Mouse (Mus musculus) erythroblast, embryonic 14.5 days (primary cell): ENCODE measurements around the gene Tgfb1. TPM values are rescaled to one million over a fixed set of nuclear protein-coding genes. Genes with fewer than 3 reads are reported as not detected.
A peak's percentile ranks its signal among the peaks of the same experiment; 100 is the strongest.

Experiments used
- H3K27me3 ChIP-seq: 2 replicates; pipeline ENCODE4 v1.6.1; 2012; ENCODE audit warnings: inconsistent platforms; ENCODE audit not compliant: control insufficient read depth
- H3K36me3 ChIP-seq: 2 replicates; pipeline ENCODE4 v1.6.1; 2012; ENCODE audit warnings: mild to moderate bottlenecking, inconsistent platforms; ENCODE audit not compliant: control insufficient read depth
- H3K4me1 ChIP-seq: 2 replicates; pipeline ENCODE4 v1.6.1; 2012; ENCODE audit warnings: inconsistent platforms; ENCODE audit not compliant: control insufficient read depth
- H3K4me3 ChIP-seq: replicated peaks from 2 replicates; pipeline ENCODE3; 2012; ENCODE audit warnings: moderate library complexity, mild to moderate bottlenecking, inconsistent platforms
- H3K9me3 ChIP-seq: 2 replicates; pipeline ENCODE4 v1.6.1; 2012; ENCODE audit warnings: low read length, inconsistent platforms, mixed read lengths; ENCODE audit not compliant: control insufficient read depth
- GATA1 ChIP-seq: IDR thresholded peaks from 2 replicates; pipeline ENCODE4 v1.6.1; 2012; ENCODE audit warnings: low read length, inconsistent platforms, mixed read lengths
- TAL1 ChIP-seq: IDR thresholded peaks from 3 replicates; pipeline ENCODE4 v1.6.1; 2012; ENCODE audit warnings: low read length, inconsistent platforms, mixed read lengths
- polyA plus RNA-seq: library from polyadenylated mRNA; stranded (reverse); fragments of >175 nt; gene quantifications from 2 replicates; pipeline ENCODE4 v1.2.3, GENCODE M21; 2012

Tgfb1 gene
- polyA plus RNA-seq, 1 experiment = 23.6 TPM

DNA sequence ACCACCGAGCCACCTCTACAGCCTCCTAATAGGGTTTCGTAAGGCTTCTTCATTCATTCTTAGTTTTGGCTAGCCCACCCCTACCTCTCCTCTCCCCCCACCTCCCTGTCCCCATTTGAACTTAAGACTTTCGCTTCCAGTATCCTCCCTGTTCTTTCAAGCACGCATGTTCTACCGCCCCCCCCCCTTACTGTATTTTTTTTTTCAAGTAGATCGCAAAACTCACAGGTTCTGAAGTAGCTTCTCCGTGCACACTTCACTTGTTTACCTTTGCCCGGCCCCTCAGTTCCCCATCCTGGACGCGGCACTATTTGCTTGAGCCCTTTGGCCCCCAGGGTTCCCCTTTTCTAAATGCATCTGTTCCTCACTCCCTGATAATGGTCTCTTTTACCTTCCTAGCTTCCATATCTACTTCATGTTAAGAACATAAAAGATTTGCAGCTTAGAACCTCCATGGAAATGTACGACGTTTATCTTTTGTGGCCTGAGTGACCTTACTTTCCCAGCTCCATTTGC lies 34.5 kb upstream of the Tgfb1 start:
- H3K4me1 ChIP-seq = peaks cover 9% of the 10 kb centered on the region; the same call in 1 of the 2 replicates

GRCm38 (mm10) chr7:25655601-25656428 lies 31.0 kb upstream of the Tgfb1 start:
- Histone ChIP-seq H3K4me1 (peaks cover 31% of the 10 kb centered on the region), H3K4me3 (no peak overlapping the region), H3K36me3 (no peaks in the 10 kb centered on the region), H3K27me3 (no peaks in the 10 kb centered on the region), H3K9me3 (no peaks in the 10 kb centered on the region)
- TF ChIP-seq GATA1 (no peak), TAL1 (no peak)

More for the DNA sequence above, 34.5 kb upstream of the Tgfb1 start:
- H3K27me3 ChIP-seq = no peaks in the 10 kb centered on the region
- no peaks in the 10 kb centered on the region for H3K36me3 ChIP-seq
- no peak for TF ChIP-seq TAL1
- no peak for TF ChIP-seq GATA1
- H3K9me3 ChIP-seq = no peaks in the 10 kb centered on the region
- no peak overlapping the region for H3K4me3 ChIP-seq

DNA sequence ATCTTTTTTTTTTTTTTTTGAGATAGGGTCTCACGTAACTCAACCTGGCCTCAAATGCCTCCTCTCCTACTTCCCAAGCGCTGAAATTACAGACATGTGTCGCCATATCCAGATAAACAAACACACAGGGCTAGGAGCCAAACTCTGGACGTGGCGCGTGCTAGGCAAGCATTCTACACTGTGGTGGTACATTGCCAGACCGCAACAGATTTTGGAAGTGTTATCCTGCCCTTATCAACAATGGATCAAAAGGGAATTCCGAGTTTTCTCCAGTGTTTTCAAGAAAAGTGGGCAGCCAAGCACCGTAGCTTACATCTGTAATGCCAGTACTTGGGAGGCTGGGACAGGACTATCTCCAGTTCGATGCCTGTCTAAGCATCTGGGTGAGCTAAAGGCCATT lies 29.0 kb upstream of the Tgfb1 start:
- no peaks in the 10 kb centered on the region for H3K9me3 ChIP-seq
- peaks cover 35% of the 10 kb centered on the region for H3K4me1 ChIP-seq
- H3K4me3 ChIP-seq = peak overlapping the region; percentile 82
- TF ChIP-seq GATA1 = peak; percentile 13; the same call in 1 of the 2 replicates
- no peak for TF ChIP-seq TAL1
- peaks cover 15% of the 10 kb centered on the region for H3K36me3 ChIP-seq
- H3K27me3 ChIP-seq = no peaks in the 10 kb centered on the region

- TF ChIP-seq TAL1 = no peak
- TF ChIP-seq GATA1 = no peak
- H3K9me3 ChIP-seq = no peaks in the 10 kb centered on the region
- H3K27me3 ChIP-seq = no peaks in the 10 kb centered on the region
- peaks cover 35% of the 10 kb centered on the region for H3K4me1 ChIP-seq
- H3K4me3 ChIP-seq = peak within 1 kb of the TSS; percentile 82
- peaks cover 24% of the 10 kb centered on the region for H3K36me3 ChIP-seq
These were observed 27.9 kb upstream of the Tgfb1 start, which contains the start of the genes Bckdha and Exosc5 for GRCm38 (mm10) chr7:25658657-25659472. Gene Bckdha (minus strand): TSS chr7:25658981. Gene Exosc5 (plus strand): TSS chr7:25659164.

GRCm38 (mm10) chr7:25666381-25666780 lies 20.4 kb upstream of the Tgfb1 start:
- no peaks in the 10 kb centered on the region for H3K9me3 ChIP-seq

GRCm38 (mm10) chr7:25669158-25669557 lies 17.6 kb upstream of the Tgfb1 start:
- Histone ChIP-seq H3K9me3 (no peaks in the 10 kb centered on the region), H3K4me1 (no peaks in the 10 kb centered on the region), H3K4me3 (no peak overlapping the region), H3K36me3 (peaks cover 52% of the 10 kb centered on the region), H3K27me3 (peaks cover 16% of the 10 kb centered on the region)
- no peak for TF ChIP-seq GATA1
- TF ChIP-seq TAL1 = no peak

More at GRCm38 (mm10) chr7:25666381-25666780, 20.4 kb upstream of the Tgfb1 start:
- H3K36me3 ChIP-seq = peaks cover 76% of the 10 kb centered on the region
- H3K4me3 ChIP-seq = no peak overlapping the region
- no peak for TF ChIP-seq TAL1
- no peaks in the 10 kb centered on the region; the same call in 1 of the 2 replicates for H3K4me1 ChIP-seq
- H3K27me3 ChIP-seq = no peaks in the 10 kb centered on the region

GRCm38 (mm10) chr7:25669631-25670030 lies 17.2 kb upstream of the Tgfb1 start:
- no peak for TF ChIP-seq GATA1
- TF ChIP-seq TAL1 = no peak

GRCm38 (mm10) chr7:25670096-25670495 lies 16.7 kb upstream of the Tgfb1 start:
- Histone ChIP-seq H3K4me3 (no peak overlapping the region), H3K9me3 (no peaks in the 10 kb centered on the region), H3K4me1 (peaks cover 8% of the 10 kb centered on the region), H3K27me3 (peaks cover 26% of the 10 kb centered on the region), H3K36me3 (peaks cover 43% of the 10 kb centered on the region)
- TF ChIP-seq TAL1 = no peak
- no peak for TF ChIP-seq GATA1

More at GRCm38 (mm10) chr7:25669631-25670030, 17.2 kb upstream of the Tgfb1 start:
- Histone ChIP-seq H3K36me3 (peaks cover 48% of the 10 kb centered on the region), H3K4me1 (peaks cover 4% of the 10 kb centered on the region), H3K27me3 (peaks cover 21% of the 10 kb centered on the region), H3K4me3 (no peak overlapping the region), H3K9me3 (no peaks in the 10 kb centered on the region)
